Mouse (Mus musculus) neural tube, embryonic 12.5 days (tissue): Measurements from ENCODE around the gene Xrn2. TPM values are rescaled to one million over a fixed set of nuclear protein-coding genes. Genes with fewer than 3 reads are reported as not detected.
"Not testable (repeated sequence)": the region's sequence is repeated elsewhere in the genome, so short reads cannot be mapped to it uniquely, and the experiment has no call there.

Experiments used
- ATAC-seq: fragments of 200-750 bp; cut with Nextera tagmentation; 2 replicates; pipeline ENCODE4 v1.8.0; 2017; ENCODE audit warnings: low read depth, mild to moderate bottlenecking, moderate TSS enrichment, moderate library complexity; ENCODE audit not compliant: low FRiP score
- H3K27ac ChIP-seq: fragments of 300-500 bp; sonication (generic); 2 replicates; pipeline ENCODE4 v1.5.1; 2016
- H3K27me3 ChIP-seq: fragments of 300-500 bp; sonication (generic); replicated peaks from 2 replicates; pipeline ENCODE4 v1.6.1; 2016; ENCODE audit warnings: mild to moderate bottlenecking
- H3K36me3 ChIP-seq: fragments of 300-500 bp; sonication (generic); 2 replicates; pipeline ENCODE4 v1.6.1; 2016; ENCODE audit warnings: mild to moderate bottlenecking
- H3K4me1 ChIP-seq: fragments of 300-500 bp; sonication (generic); 2 replicates; pipeline ENCODE4 v1.6.1; 2016
- H3K4me2 ChIP-seq: fragments of 300-500 bp; sonication (generic); replicated peaks from 2 replicates; pipeline ENCODE4 v1.6.1; 2016; ENCODE audit warnings: mild to moderate bottlenecking
- H3K4me3 ChIP-seq: fragments of 300-500 bp; sonication (generic); 2 replicates; pipeline ENCODE4 v1.5.1; 2016
- H3K9ac ChIP-seq: fragments of 300-500 bp; sonication (generic); 2 replicates; pipeline ENCODE4 v1.6.1; 2016; ENCODE audit warnings: mild to moderate bottlenecking
- H3K9me3 ChIP-seq: fragments of 300-500 bp; sonication (generic); 2 replicates; pipeline ENCODE4 v1.6.1; 2016; ENCODE audit warnings: mild to moderate bottlenecking
- WGBS: fragments of 180-500 bp; shearing (Covaris S2); methylation state at CpG from one replicate; pipeline ENCODE4 v1.1.7; 2016; 5-methylcytosine and 5-hydroxymethylcytosine counted together
- polyA plus RNA-seq: library from polyadenylated mRNA; unstranded; fragments of >200 nt; fragmentation: Nextera tagmentation; extraction: Ambion mirVana; gene quantifications from 2 replicates; pipeline ENCODE4 v1.2.1, GENCODE M21; 2016

Gene Xrn2
- polyA plus RNA-seq, 1 experiment from 2014 or later = 91.7 TPM

DNA sequence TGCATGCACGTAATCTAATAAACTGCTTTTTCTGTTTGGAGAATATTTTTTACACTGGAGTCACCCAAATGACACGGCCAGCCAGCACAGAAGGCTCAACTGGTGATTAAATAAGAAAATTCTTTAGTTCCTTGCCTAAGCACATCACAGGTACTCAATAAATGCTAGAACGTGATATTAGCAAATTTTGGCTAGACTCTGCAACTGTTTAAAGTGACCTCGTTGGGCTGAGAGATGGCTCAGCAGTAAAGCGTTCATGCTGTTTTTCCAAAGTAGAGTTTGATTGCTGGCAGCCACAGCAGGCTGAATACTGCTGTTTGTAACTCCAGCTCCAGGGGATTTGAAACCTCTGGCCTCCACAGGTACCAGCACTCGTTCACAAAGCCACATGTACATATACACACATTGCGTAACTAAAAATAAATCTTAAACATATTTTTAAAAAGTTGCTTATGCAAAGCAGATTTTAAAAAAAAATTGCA is 614 bp upstream of the Xrn2 start:
- peak; percentile 3; the same call in 1 of the 2 replicates for ATAC-seq
- WGBS = 46% methylated on average over 7 of the region's 7 CpGs

DNA sequence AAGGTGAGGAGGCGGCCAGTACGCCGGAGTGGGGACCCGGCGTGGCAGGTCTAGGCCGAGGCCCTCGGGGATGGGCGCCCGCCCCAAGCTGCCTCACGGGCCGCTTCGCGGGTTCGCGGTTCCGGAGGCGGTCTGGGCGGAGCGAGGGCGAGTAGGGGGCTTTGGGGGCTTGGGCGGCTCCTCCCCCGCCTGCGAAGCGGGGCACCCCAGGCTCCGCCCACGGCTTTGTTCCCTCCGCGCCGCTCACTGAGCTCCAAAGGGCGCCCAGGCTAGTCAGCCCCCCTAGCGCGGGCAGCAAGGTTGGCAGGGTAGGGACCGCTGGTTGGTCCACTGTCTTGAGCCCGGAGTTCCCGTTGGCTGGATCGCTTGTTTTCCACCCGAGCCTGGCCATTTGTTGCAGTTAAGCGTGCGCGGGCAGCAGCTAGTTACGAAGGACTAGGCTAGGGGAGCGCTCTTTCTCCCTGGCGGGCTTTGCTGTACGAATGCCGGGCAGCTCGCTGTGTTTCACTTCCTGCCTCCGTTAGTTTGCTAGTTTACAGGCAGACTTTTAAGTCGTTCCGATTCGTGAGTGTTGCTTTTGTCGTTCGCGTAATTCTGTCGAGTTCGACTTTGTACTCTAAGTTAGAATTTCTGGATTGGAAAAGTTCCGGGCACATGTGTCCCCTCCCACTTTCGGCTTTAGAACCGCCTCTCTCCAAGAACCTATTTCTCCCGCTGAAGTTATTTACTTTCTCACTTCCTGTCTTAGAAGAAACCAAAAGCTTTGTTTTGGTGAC is 586 bp downstream of the Xrn2 start:
- peak overlapping the region; percentile 66 for H3K4me2 ChIP-seq
- H3K4me3 ChIP-seq = peak overlapping the region; percentile 87
- H3K4me1 ChIP-seq = peaks cover 20% of the 10 kb centered on the region
- peak overlapping the region; percentile 96 for H3K27ac ChIP-seq
- no peaks in the 10 kb centered on the region for H3K36me3 ChIP-seq
- no peaks in the 10 kb centered on the region for H3K9me3 ChIP-seq
- H3K9ac ChIP-seq = peak overlapping the region; percentile 88
- no peaks in the 10 kb centered on the region for H3K27me3 ChIP-seq
- peak; percentile 97 for ATAC-seq
- under 1% methylated on average over 59 of the region's 59 CpGs for WGBS

More for the DNA sequence above, 614 bp upstream of the Xrn2 start:
- Histone ChIP-seq H3K4me2 (peak overlapping the region; percentile 66), H3K27ac (no peak overlapping the region), H3K9me3 (no peaks in the 10 kb centered on the region), H3K4me3 (peak overlapping the region; percentile 87), H3K36me3 (no peaks in the 10 kb centered on the region), H3K4me1 (peaks cover 20% of the 10 kb centered on the region), H3K27me3 (no peaks in the 10 kb centered on the region), H3K9ac (peak overlapping the region; percentile 88)

DNA sequence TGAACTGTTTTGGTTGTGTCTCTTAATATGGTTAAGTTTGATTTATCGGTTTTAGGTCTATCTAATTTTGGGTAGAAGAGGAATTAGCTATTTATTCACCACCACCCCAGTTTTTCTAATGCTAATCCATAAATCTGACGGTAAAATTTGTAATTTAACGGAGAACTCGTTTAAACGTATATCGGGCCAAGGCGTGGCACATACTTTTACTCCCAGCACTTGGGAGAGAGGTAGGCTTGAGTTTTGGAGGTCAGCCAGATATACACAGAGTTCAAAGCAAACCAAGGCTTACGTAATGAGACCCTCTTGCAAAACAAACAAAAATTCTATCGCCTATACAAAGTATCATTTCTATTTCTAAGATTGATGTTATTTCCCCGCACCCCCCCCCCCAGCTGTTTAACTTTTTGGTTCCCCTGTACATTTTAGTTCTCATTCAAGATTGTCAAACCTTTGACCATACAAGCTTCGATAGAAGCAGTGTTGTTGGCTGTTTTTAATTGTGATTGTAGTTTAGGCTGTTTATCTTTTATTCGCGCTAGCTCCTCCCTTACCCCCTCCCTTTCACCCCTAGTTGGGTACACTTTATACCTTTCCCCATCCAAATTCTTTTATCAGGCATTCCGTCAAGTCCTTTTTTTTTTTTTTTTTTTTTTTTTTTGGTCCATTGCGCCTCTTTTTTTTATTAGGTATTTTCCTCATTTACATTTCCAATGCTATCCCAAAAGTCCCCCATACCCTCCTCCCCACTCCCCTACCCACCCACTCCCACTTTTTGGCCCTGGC is 1.5 kb downstream of the Xrn2 start:
- Histone ChIP-seq H3K4me3 (peak overlapping the region; percentile 87), H3K4me1 (peaks cover 20% of the 10 kb centered on the region), H3K36me3 (no peaks in the 10 kb centered on the region), H3K9ac (peak overlapping the region; percentile 88), H3K9me3 (no peaks in the 10 kb centered on the region), H3K27me3 (no peaks in the 10 kb centered on the region), H3K4me2 (peak overlapping the region; percentile 66), H3K27ac (no peak overlapping the region)
- WGBS = 33% methylated on average over 14 of the region's 15 CpGs
- ATAC-seq = no peak

DNA sequence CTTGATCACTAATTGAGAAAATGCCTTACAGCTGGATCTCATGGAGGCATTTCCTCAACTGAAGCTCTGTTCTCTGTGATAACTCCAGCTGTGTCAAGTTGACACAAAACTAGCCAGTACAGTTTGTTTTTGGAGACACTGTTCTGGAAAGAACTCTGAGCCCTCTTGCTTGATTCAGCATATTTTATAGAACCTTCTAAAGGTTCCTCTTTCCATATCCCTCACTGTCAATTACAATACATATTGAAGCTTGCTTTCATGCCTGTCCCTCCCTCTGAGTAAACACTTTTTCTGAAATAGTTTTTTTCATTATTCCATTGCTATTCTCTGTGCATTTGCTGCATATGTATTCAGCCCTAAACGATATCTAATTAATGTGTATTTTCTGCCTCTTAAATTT is 9.2 kb downstream of the Xrn2 start:
- not testable (repeated sequence) for ATAC-seq, H3K4me1 ChIP-seq, H3K27ac ChIP-seq, H3K36me3 ChIP-seq, H3K4me3 ChIP-seq, H3K9ac ChIP-seq, H3K27me3 ChIP-seq, H3K9me3 ChIP-seq, H3K4me2 ChIP-seq
- 93% methylated on average over 1 of the region's 1 CpGs for WGBS

DNA sequence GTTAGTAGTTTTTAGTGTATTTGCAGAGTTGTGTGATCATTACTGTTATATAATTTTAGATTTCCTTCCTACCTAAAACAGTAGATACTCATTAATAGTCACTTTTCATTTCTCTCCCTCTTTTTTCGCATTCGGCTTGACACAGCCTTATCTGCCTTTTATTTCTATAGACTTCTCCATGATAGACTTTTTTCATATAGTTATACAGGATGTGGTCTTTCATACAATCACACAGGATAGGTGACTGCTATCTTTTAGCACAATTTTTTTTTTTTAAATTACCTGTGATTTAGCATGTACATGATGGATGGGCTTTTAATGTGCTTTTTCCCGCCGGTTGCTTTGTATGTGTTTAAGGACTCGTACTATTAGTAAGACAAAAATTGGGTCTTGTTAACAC is 10.3 kb downstream of the Xrn2 start:
- no peaks in the 10 kb centered on the region for H3K9me3 ChIP-seq
- H3K27ac ChIP-seq = no peak overlapping the region
- 96% methylated on average over 5 of the region's 5 CpGs for WGBS
- no peak overlapping the region for H3K4me3 ChIP-seq
- no peak for ATAC-seq
- no peak overlapping the region for H3K4me2 ChIP-seq
- no peaks in the 10 kb centered on the region for H3K4me1 ChIP-seq
- no peaks in the 10 kb centered on the region for H3K27me3 ChIP-seq
- H3K36me3 ChIP-seq = peaks cover 9% of the 10 kb centered on the region
- no peak overlapping the region for H3K9ac ChIP-seq

DNA sequence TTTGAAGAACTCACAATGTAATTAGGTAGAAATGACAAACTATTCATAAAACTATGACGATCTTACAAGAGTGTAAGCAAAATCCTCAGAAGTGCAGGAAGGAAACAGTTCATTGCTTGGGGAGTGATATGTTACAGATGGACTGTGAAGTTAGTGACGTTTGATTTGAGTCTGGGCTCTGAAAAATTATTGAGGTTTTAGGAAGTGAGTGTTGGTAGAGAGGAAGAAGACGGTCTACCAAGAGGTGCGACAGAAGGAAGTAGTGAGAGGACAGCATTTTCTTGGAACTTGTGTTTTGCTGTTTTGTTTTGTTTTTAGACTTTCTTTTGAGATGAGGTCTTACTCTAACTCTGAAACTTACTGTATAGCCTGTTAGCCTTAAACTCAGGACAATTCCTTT is 10.8 kb downstream of the Xrn2 start:
- H3K4me3 ChIP-seq = no peak overlapping the region
- 94% methylated on average over 4 of the region's 4 CpGs for WGBS
- no peak overlapping the region for H3K27ac ChIP-seq
- H3K4me1 ChIP-seq = no peaks in the 10 kb centered on the region
- H3K36me3 ChIP-seq = peaks cover 11% of the 10 kb centered on the region
- no peak overlapping the region for H3K9ac ChIP-seq
- no peaks in the 10 kb centered on the region for H3K27me3 ChIP-seq
- ATAC-seq = no peak
- no peaks in the 10 kb centered on the region for H3K9me3 ChIP-seq
- H3K4me2 ChIP-seq = no peak overlapping the region

DNA sequence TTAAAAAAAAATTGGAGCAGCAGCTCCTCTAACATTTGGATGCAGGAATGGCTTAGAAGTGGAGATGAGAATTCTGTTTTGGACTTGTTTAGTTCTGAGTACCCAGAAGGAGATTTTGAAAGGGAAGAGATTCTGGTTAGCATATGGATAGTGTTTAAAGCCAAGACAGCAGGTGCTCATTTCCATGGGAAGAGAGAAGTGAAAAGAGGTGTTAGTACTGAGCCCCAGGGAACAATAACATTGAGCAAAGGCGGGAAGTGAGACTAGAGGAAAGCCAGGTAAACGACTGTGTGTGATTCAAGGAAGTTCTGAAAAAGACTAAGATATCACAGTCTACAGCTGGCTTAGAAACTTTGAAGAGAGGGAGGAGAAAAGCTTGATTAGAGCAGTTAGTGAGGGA is 20.3 kb downstream of the Xrn2 start:
- Histone ChIP-seq H3K4me3 (no peak overlapping the region), H3K9ac (no peak overlapping the region), H3K4me2 (no peak overlapping the region), H3K9me3 (no peaks in the 10 kb centered on the region), H3K36me3 (peaks cover 34% of the 10 kb centered on the region), H3K27me3 (no peaks in the 10 kb centered on the region), H3K4me1 (no peaks in the 10 kb centered on the region), H3K27ac (no peak overlapping the region)
- 55% methylated on average over 2 of the region's 2 CpGs for WGBS
- ATAC-seq = no peak

DNA sequence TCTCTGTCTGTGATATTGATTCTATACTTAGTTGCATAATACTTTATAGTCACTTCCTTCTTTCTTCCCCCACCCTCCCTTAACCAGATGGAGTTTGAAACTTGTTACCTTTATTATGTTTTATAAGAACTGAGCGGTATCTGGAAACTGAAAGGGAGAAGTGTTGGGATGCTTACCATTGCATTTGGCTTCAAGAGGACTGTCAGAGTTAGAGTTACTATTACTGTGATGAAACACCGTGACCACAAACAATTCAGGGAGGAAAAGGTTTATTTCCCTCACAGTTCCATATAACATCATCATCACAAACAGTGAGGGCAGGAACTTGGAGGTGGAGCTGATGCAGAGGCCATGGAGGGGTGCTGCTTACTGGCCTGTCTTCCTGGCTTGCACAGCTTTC is 23.1 kb downstream of the Xrn2 start:
- no peaks in the 10 kb centered on the region for H3K27me3 ChIP-seq
- H3K4me1 ChIP-seq = no peaks in the 10 kb centered on the region
- no peak overlapping the region for H3K4me3 ChIP-seq
- H3K4me2 ChIP-seq = no peak overlapping the region
- H3K27ac ChIP-seq = no peak overlapping the region
- no peak for ATAC-seq
- H3K36me3 ChIP-seq = peaks cover 26% of the 10 kb centered on the region
- H3K9me3 ChIP-seq = no peaks in the 10 kb centered on the region
- WGBS = 92% methylated on average over 2 of the region's 2 CpGs
- H3K9ac ChIP-seq = no peak overlapping the region

DNA sequence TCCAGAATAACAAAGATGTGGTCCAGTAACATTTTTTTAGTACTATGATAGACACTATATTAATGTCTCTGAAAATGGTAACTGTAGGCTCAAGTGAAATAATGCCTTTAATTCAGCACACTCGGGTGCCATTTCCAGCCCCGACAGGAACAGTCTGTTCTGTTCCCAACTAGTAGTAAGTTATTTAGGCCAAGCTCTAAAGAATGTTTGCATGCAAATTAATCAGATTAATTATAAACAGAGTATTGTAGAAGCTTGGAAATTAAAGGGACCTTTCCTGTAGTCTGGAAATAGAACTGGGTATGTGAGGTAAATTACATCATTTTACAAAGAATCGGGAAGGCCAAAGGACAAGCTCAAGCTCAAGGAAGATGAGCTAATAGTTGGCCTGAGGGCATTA is 34.3 kb downstream of the Xrn2 start:
- 94% methylated on average over 3 of the region's 3 CpGs for WGBS
- Histone ChIP-seq H3K27ac (no peak overlapping the region), H3K27me3 (no peaks in the 10 kb centered on the region), H3K9ac (no peak overlapping the region), H3K4me1 (no peaks in the 10 kb centered on the region), H3K36me3 (peaks cover 42% of the 10 kb centered on the region), H3K4me2 (no peak overlapping the region), H3K9me3 (no peaks in the 10 kb centered on the region), H3K4me3 (no peak overlapping the region)
- no peak for ATAC-seq

DNA sequence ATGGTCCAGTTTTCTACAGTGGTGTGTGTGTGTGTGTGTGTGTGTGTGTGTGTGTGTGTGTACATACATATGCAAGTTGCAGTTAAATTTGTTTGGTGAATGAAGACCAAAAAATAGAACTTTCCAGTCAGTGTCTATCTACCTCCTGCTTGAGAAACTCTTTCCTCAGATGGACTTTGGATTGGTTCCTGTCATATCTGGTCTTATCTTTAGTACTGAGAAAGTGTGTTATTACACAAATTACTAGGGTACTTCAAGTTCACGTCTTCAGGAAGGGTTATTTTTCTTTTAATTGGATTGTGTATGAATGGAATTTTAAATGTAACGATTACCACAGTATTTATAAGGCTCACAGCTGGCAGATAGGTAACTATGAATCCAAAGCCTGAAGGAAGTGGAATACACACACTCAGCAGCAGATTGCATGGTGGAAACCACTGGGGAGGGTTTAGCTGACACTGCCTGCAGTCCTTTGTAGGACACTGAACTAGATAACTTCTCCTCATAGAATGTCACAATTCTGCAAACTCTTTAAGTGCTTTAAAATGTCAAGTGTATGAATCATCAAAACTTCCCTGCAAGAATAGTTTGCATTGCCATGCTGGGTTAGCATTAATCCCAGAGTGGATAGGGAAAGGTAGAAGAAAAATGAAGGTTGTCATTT is 40.6 kb downstream of the Xrn2 start:
- Histone ChIP-seq H3K27me3 (no peaks in the 10 kb centered on the region), H3K36me3 (peaks cover 53% of the 10 kb centered on the region), H3K9me3 (no peaks in the 10 kb centered on the region), H3K4me1 (no peaks in the 10 kb centered on the region), H3K4me3 (no peak overlapping the region), H3K9ac (no peak overlapping the region), H3K27ac (no peak overlapping the region), H3K4me2 (no peak overlapping the region)
- WGBS = 95% methylated on average over 2 of the region's 2 CpGs
- no peak for ATAC-seq

DNA sequence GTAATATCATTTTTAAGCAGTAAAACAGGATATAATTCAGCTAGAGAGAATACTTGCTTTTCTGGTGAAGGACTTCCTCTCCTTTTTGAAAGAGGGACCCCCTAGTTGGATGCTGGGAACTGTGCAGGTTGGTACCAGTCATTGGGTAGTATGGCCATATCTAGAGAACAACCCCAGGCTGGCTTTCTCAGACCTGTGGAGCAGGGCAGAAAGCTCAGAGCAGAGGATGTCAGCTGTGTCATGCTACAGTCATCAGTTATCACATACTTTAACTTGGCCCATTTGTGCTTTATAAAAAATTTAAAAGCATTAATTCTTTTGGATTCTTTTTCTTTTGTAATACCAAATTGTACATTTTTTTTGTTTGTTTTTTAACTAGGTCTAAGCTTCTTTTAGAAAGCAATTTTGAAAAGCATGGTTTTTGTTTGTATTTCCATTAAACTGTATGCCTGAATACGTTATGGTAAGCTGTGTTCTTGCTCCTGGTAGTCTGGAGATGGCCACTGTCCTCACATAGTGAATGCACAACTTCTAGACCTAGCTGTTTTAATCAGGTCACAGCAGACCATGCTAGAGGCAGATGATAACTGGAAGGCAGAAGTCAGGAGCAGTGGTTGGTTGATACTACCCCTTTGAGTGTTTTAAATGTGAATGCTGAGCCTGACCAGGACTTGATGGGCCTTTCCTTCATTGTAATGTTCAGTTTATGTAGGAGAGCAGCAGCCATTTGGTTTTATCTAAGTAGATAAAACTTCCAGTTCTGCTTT is 54.9 kb downstream of the Xrn2 start:
- Histone ChIP-seq H3K27me3 (no peaks in the 10 kb centered on the region), H3K9ac (no peak overlapping the region), H3K9me3 (no peaks in the 10 kb centered on the region), H3K36me3 (peaks cover 17% of the 10 kb centered on the region), H3K4me1 (0 out of 2 replicates have a peak, but pooled peaks cover 5% of the 10 kb centered on the region), H3K4me2 (no peak overlapping the region), H3K27ac (no peak overlapping the region), H3K4me3 (no peak overlapping the region)
- 91% methylated on average over 1 of the region's 1 CpGs for WGBS
- ATAC-seq = no peak
